Mouse (Mus musculus): ENCODE data around the gene Nemf. TPM values are rescaled to one million over a fixed set of nuclear protein-coding genes. Genes with fewer than 3 reads are reported as not detected.
A peak's percentile ranks its signal among the peaks of the same experiment; 100 is the strongest.
"Not testable (repeated sequence)": the region's sequence is repeated elsewhere in the genome, so short reads cannot be mapped to it uniquely, and the experiment has no call there.

Gene Nemf
- polyA plus RNA-seq (2015; fragmentation: Nextera tagmentation; extraction: Ambion mirVana): 57.6 and 59.3 TPM in 2 replicates

GRCm38 (mm10) chr12:69356546-69357299 is at the start of gene Nemf:
Gene Nemf (minus strand): TSS chr12:69357165.
- Histone ChIP-seq H3K9ac (peak within 1 kb of the TSS; percentile 90), H3K4me1 (replicated peaks) (peaks cover 4% of the 10 kb centered on the region), H3K27me3 (no peaks in the 10 kb centered on the region), H3K36me3 (peaks cover 27% of the 10 kb centered on the region), H3K4me3 (peak within 1 kb of the TSS; percentile 90), H3K27ac (peak within 1 kb of the TSS; percentile 82), H3K9me3 (replicated peaks) (no peaks in the 10 kb centered on the region), H3K4me2 (peak within 1 kb of the TSS; percentile 78)
- WGBS: 1% methylated on average over 46 of the region's 50 CpGs
- ATAC-seq (replicated peaks; ENCODE audit: insufficient number of reproducible peaks, insufficient read depth, low FRiP score, low read depth): peak; percentile 30; the same call in 1 of the 2 replicates

GRCm38 (mm10) chr12:69402594-69403167 is 45.7 kb upstream of the Nemf start:
- ATAC-seq (replicated peaks; ENCODE audit: insufficient number of reproducible peaks, insufficient read depth, low FRiP score, low read depth): no peak
- no peak overlapping the region for H3K27ac ChIP-seq
- no peak overlapping the region for H3K9ac ChIP-seq
- H3K36me3 ChIP-seq: no peaks in the 10 kb centered on the region
- H3K27me3 ChIP-seq: no peaks in the 10 kb centered on the region
- no peaks in the 10 kb centered on the region for H3K9me3 ChIP-seq (replicated peaks)
- H3K4me3 ChIP-seq: no peak overlapping the region
- no peak overlapping the region for H3K4me2 ChIP-seq
- 89% methylated on average over 13 of the region's 13 CpGs for WGBS
- peaks cover 9% of the 10 kb centered on the region; the same call in 1 of the 2 replicates for H3K4me1 ChIP-seq (replicated peaks)

DNA sequence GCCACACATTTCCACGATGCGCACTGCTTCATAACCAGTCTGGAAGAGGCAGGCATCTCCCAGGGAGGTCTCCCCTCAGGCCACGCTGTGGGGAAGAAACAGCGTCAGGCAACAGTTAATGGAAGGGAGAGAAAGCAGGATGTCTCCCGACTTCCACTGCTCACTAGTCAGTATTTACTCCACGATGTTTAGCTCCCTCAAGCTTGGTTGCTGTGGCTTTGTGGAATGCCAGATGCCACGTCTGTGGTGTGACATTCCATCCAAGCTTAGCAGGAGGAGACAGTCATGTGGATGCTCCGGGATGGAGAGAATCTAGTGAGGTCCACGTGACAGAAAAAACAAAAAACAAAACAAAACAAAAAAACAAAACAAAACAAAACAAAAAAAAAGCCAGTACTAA is 45.1 kb upstream of the Nemf start:
- Histone ChIP-seq H3K36me3 (no peaks in the 10 kb centered on the region), H3K9ac (no peak overlapping the region), H3K27ac (no peak overlapping the region), H3K4me1 (replicated peaks) (peaks cover 9% of the 10 kb centered on the region; the same call in 1 of the 2 replicates), H3K4me3 (no peak overlapping the region), H3K4me2 (no peak overlapping the region), H3K27me3 (no peaks in the 10 kb centered on the region), H3K9me3 (replicated peaks) (no peaks in the 10 kb centered on the region)
- ATAC-seq (replicated peaks; ENCODE audit: insufficient number of reproducible peaks, insufficient read depth, low FRiP score, low read depth): no peak
- WGBS: 43% methylated on average over 9 of the region's 9 CpGs

GRCm38 (mm10) chr12:69400871-69401286 is 43.9 kb upstream of the Nemf start:
- peaks cover 9% of the 10 kb centered on the region; the same call in 1 of the 2 replicates for H3K4me1 ChIP-seq (replicated peaks)
- no peak overlapping the region for H3K27ac ChIP-seq
- no peaks in the 10 kb centered on the region for H3K36me3 ChIP-seq
- no peaks in the 10 kb centered on the region for H3K9me3 ChIP-seq (replicated peaks)
- H3K4me2 ChIP-seq: no peak overlapping the region
- no peak for ATAC-seq (replicated peaks; ENCODE audit: insufficient number of reproducible peaks, insufficient read depth, low FRiP score, low read depth)
- WGBS: 34% methylated on average over 2 of the region's 2 CpGs
- no peaks in the 10 kb centered on the region for H3K27me3 ChIP-seq
- no peak overlapping the region for H3K4me3 ChIP-seq
- no peak overlapping the region for H3K9ac ChIP-seq

DNA sequence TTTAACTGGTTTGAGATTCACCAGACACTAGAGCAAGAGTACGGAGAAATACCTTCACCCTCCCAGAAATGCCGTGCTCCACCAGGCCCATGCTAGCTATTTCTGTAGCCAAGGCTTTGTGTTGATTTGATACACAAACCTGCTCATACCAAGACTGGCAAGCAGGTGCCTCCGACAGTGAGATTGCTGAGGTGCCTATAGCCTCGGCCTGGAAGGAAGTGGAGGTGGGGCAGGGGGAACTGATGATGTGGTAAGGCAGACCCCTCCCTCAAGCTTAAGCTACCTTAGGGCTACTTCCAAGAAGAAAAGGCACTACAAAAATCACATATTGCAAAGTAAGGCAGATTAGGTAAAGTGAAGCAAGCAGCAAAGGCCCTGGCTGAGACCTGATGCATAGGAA is 43.4 kb upstream of the Nemf start:
- Histone ChIP-seq H3K4me1 (replicated peaks) (peaks cover 9% of the 10 kb centered on the region; the same call in 1 of the 2 replicates), H3K9me3 (replicated peaks) (no peaks in the 10 kb centered on the region), H3K36me3 (no peaks in the 10 kb centered on the region), H3K27me3 (no peaks in the 10 kb centered on the region), H3K9ac (no peak overlapping the region), H3K27ac (no peak overlapping the region), H3K4me3 (no peak overlapping the region), H3K4me2 (no peak overlapping the region)
- no peak for ATAC-seq (replicated peaks; ENCODE audit: insufficient number of reproducible peaks, insufficient read depth, low FRiP score, low read depth)
- 75% methylated on average over 4 of the region's 4 CpGs for WGBS

DNA sequence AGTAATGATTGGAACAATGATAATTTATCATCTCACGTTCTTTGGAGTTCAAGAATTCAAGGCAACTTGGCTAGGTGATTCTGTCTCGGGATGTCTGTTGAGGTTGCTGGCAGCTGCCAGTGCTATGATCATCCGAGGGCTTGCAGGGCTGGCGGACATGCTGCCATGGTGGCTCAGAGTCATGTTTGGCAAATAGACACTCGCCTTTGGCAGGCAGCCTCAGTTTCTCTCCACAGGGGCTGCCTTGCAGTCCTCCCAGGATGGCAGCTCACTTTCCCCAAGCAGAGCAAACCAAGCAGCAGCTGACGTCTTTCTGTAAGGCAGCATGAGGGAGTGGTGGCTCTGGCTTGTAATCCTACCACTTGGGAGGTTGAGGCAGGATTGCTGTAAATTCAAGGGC is 37.5 kb upstream of the Nemf start:
- Histone ChIP-seq H3K4me1 (replicated peaks) (no peaks in the 10 kb centered on the region), H3K9me3 (replicated peaks) (no peaks in the 10 kb centered on the region), H3K9ac (no peak overlapping the region), H3K36me3 (no peaks in the 10 kb centered on the region), H3K4me3 (no peak overlapping the region), H3K27me3 (no peaks in the 10 kb centered on the region), H3K27ac (no peak overlapping the region), H3K4me2 (no peak overlapping the region)
- 80% methylated on average over 6 of the region's 6 CpGs for WGBS
- no peak for ATAC-seq (replicated peaks; ENCODE audit: insufficient number of reproducible peaks, insufficient read depth, low FRiP score, low read depth)

DNA sequence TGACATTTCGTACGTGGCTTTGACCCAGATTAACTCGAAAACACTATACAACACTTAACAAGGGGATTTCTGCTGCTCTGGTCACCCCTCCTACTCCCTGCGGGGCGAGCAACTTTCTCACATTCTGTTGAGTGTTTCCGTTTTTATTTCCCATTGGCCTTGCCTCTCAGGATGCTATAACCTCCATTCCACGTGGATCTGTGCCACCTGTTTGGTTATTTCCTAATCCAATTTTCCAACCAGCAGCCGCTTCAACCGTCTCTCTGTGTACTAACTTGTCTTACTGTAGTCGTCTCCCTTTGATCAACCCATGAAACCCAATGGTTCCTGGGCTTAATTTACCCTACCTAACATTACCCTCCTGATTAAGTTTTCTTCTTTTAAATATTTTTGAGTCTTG is 36.1 kb upstream of the Nemf start:
- WGBS: 78% methylated on average over 10 of the region's 10 CpGs
- no peak overlapping the region for H3K9ac ChIP-seq
- H3K4me1 ChIP-seq (replicated peaks): no peaks in the 10 kb centered on the region
- H3K4me2 ChIP-seq: no peak overlapping the region
- H3K27me3 ChIP-seq: no peaks in the 10 kb centered on the region
- H3K9me3 ChIP-seq (replicated peaks): no peaks in the 10 kb centered on the region
- no peak overlapping the region for H3K4me3 ChIP-seq
- ATAC-seq (replicated peaks; ENCODE audit: insufficient number of reproducible peaks, insufficient read depth, low FRiP score, low read depth): no peak
- H3K36me3 ChIP-seq: no peaks in the 10 kb centered on the region
- no peak overlapping the region for H3K27ac ChIP-seq

- no peaks in the 10 kb centered on the region for H3K27me3 ChIP-seq
- H3K36me3 ChIP-seq: no peaks in the 10 kb centered on the region
- 75% methylated on average over 7 of the region's 7 CpGs for WGBS
- H3K27ac ChIP-seq: no peak overlapping the region
- no peak overlapping the region for H3K4me2 ChIP-seq
- H3K4me1 ChIP-seq (replicated peaks): no peaks in the 10 kb centered on the region
- H3K9me3 ChIP-seq (replicated peaks): no peaks in the 10 kb centered on the region
- no peak overlapping the region for H3K4me3 ChIP-seq
- ATAC-seq (replicated peaks; ENCODE audit: insufficient number of reproducible peaks, insufficient read depth, low FRiP score, low read depth): no peak
- no peak overlapping the region for H3K9ac ChIP-seq
Observed at GRCm38 (mm10) chr12:69390000-69390698, 33.2 kb upstream of the Nemf start.

GRCm38 (mm10) chr12:69389273-69389938 is 32.4 kb upstream of the Nemf start:
- no peak overlapping the region for H3K4me3 ChIP-seq
- H3K27ac ChIP-seq: no peak overlapping the region
- H3K9ac ChIP-seq: no peak overlapping the region
- no peaks in the 10 kb centered on the region for H3K36me3 ChIP-seq
- WGBS: 55% methylated on average over 7 of the region's 7 CpGs
- no peaks in the 10 kb centered on the region for H3K4me1 ChIP-seq (replicated peaks)
- no peak overlapping the region for H3K4me2 ChIP-seq
- no peaks in the 10 kb centered on the region for H3K27me3 ChIP-seq
- ATAC-seq (replicated peaks; ENCODE audit: insufficient number of reproducible peaks, insufficient read depth, low FRiP score, low read depth): no peak
- H3K9me3 ChIP-seq (replicated peaks): no peaks in the 10 kb centered on the region

DNA sequence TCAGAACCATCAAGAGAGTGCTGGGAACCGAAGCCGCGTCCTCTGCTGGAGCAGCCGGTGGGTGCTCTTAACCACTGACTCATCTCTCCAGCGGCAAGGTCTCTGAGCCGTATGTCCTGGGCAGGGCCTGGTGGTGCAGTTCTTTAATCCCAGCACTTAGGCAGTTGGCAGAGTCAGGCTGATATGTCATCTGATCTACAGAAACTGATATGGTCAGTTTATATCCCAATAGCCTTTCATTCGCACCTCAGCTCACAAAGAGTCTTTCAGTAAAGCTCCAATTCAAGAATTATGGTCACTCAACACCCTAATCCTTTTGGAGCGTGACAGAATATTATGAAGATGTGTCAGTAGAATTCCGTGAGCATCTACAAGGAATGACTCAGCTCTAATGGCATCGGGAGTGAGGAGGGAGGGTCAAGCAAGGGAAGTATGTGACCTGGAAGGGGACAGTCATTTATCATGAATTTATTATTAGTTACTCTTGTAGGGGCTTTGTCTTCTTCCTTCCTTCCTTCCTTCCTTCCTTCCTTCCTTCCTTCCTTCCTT is 31.4 kb upstream of the Nemf start:
- WGBS: 84% methylated on average over 10 of the region's 10 CpGs

DNA sequence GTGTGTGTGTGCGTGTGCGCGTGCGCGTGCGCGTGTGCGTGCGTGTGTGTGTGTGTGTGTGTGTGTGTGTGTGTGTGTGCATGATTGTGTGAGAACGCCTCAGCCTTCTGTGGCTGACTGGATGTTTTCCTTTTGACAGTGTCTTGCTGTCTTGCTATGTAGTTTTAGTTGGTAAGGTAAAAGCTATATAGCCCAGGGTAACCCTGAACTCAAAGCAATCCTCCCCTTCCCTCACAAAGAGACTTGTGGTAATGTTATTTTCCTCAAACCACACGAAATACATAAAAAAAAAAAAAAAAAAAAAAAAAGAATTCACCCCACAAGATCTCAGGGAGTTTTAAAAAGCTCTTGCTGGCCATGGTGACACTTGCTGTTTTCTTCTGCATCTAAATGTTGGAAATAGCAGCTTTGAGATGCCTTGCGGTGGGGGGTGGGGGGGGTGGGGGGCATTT is 29.3 kb upstream of the Nemf start:
- ATAC-seq (replicated peaks; ENCODE audit: insufficient number of reproducible peaks, insufficient read depth, low FRiP score, low read depth); H3K36me3 ChIP-seq; H3K4me3 ChIP-seq; H3K9ac ChIP-seq; H3K27me3 ChIP-seq; H3K4me2 ChIP-seq; H3K4me1 ChIP-seq (replicated peaks); H3K9me3 ChIP-seq (replicated peaks); H3K27ac ChIP-seq: not testable (repeated sequence)
- WGBS: 75% methylated on average over 12 of the region's 12 CpGs

More for the DNA sequence above, 31.4 kb upstream of the Nemf start:
- no peaks in the 10 kb centered on the region for H3K27me3 ChIP-seq
- no peaks in the 10 kb centered on the region for H3K4me1 ChIP-seq (replicated peaks)
- H3K9ac ChIP-seq: no peak overlapping the region
- H3K9me3 ChIP-seq (replicated peaks): no peaks in the 10 kb centered on the region
- H3K27ac ChIP-seq: no peak overlapping the region
- H3K4me3 ChIP-seq: no peak overlapping the region
- no peak for ATAC-seq (replicated peaks; ENCODE audit: insufficient number of reproducible peaks, insufficient read depth, low FRiP score, low read depth)
- H3K36me3 ChIP-seq: no peaks in the 10 kb centered on the region
- H3K4me2 ChIP-seq: no peak overlapping the region
